Mouse (Mus musculus) adrenal gland, adult 18-20 months (tissue): ENCODE results near the gene Ppp3ca. TPM values are rescaled to one million over a fixed set of nuclear protein-coding genes. Genes with fewer than 3 reads are reported as not detected.

ENCODE experiments used
- DNase-seq, 2 experiments: peaks; one replicate each; pipeline ENCODE4 v3.0.0; 2021 to 2022; ENCODE audit warnings: low spot score in 2 of 2
- total RNA-seq, 2 experiments: library from RNA; stranded (reverse); gene quantifications; 1 replicate in 1 of 2; 2 replicates in 1 of 2; pipeline ENCODE4 v1.2.3; 2021

The Ppp3ca gene
- total RNA-seq, 2 experiments from 2014 or later: 30.4 to 49.0 TPM

- no peak for DNase-seq
Observed at GRCm38 (mm10) chr3:136843811-136844491, 174.0 kb downstream of the Ppp3ca start.

GRCm38 (mm10) chr3:136849035-136849434 is 179.1 kb downstream of the Ppp3ca start:
- no peak for DNase-seq

DNA sequence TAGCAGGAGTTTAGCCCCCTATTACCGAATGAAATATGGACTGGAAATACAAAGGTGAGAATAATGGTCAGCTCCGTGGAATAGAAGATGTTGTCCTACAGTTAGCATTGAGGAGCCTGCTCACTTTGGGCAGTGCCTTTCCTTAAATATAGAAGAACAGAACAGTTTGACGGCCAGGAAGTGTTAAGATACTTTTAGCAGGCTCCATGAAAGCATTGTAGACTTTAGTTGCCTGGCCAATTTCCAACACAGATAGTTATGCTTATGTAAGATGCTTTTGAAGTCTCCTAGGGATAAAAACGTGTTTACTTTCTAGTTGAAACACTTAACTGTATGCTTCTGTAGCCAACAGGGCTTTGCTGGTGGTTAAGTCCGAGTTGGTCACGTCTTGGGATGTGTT is 183.0 kb downstream of the Ppp3ca start:
- DNase-seq: no peak

GRCm38 (mm10) chr3:136853596-136853995 is 183.7 kb downstream of the Ppp3ca start:
- DNase-seq: no peak

DNA sequence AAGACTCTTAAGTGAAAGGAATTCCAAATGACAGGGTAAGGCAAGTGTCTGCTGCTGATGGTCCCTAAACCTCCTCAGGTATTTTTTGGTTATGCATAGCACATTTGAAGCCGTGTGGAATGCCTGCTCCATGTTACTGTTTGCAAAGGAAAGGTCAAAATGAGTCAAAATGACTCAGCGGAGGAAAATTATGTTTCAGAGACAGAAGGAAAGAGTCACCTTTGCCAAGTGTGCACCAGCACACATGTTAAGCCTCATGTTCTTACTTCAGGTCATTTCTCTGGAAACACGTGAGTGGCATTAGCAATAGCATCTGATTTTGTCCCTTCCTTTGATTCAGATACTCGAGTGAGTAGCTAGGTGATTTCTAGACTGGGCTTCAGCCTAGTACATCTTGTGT is 186.1 kb downstream of the Ppp3ca start:
- no peak for DNase-seq

DNA sequence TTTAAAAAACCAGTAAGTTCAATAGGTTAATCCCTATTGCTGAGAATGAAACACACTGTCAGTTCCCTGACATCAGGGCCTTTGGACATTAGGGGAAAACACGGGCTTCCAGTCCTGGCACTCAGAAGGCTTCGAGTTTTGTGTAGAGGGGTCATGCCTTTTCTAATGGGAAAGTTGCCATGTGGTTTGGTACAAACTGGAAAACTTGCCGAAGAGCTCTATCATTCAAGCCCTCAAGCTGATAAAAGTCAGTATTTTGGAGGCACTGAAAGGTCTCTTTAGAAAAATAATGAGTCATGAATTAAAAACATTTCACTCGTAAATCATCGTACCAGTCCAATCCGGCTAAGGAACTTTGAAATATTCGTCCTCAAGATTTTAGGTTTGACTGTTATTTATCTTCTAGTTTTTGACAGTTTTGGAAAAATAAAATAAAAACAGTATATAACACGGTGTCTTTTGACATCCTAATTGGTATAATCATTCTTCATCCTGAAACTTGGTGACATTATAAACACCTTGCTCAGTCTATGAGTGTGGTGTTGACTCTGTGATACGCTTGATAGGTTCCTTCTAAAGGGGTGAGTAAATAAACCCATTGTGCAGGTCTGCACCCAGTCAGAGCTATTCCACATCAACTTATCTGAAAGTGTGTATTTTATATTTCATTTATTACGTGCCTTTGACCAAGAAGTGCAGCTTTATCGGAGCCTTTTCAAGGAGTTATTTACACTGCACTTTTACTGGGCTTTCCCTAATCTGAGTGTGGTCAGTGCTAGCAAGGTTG is 192.3 kb downstream of the Ppp3ca start:
- DNase-seq: no peak

DNA sequence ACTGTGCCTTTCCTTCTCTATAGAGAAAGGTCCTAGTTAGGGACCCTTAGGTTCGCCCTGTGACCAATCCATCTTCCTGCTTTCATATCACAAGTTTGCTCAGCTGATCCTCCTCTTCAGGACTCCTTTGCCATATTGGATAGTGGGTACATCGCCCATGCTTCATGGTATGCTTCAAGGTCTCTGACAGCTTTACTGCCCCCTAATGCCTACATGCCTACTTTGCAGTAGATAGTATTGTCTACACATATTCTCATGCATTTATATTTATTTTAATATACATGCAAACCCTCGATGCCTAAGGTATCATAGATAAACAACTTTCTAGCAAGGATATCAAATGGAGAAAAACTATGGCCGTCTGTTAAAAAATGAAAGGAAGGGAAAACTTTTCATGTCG is 193.2 kb downstream of the Ppp3ca start:
- DNase-seq: no peak

DNA sequence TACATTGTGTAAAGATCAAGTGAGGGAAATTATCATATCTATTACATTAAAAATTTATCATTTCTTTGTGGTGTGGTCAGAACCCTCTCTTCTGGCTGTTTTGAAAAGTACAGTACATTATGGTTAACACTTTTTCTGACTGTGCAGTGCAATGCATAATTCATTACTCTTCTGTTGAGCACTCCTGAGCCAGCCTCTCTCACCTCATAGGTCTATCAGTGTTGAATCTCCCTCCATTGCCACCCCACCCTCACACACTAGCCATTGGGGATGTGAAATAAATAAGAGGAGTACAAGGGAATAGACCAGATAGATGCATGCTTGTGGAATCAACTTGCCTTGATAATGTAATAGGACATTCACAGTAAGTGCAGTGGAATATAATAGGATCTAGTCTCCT is 194.4 kb downstream of the Ppp3ca start:
- DNase-seq: no peak

DNA sequence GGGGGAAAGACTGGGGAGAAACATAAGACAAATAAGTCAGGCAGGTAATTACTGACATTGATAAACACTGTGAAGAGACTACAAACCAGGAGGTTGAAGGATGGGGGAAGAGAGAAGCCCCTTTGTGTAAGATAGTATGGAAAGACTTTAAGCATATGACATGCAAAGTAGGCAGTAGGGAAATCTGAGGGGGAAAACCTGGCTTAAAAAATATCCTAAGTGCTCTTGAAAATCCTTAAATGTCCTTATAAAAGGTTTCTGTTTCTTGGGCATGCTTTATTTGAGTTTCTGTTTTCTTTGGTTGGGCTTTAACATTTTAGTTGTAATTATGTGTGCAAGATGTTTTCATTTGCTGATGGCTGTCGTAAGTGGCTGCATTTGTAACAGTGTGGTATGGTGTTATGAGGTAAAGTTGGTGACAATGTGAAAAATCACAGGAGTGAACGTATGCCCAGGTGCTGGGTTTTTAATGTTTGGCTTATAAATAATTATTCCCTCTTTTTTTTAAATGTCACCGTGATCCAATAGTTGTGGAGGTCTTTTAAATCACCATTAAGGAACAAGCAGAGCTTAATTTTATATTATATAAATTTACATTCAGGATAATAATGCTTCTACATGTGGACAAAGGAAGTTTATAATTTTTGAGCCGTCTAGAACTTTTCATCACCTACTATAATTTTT is 195.4 kb downstream of the Ppp3ca start:
- DNase-seq: no peak

DNA sequence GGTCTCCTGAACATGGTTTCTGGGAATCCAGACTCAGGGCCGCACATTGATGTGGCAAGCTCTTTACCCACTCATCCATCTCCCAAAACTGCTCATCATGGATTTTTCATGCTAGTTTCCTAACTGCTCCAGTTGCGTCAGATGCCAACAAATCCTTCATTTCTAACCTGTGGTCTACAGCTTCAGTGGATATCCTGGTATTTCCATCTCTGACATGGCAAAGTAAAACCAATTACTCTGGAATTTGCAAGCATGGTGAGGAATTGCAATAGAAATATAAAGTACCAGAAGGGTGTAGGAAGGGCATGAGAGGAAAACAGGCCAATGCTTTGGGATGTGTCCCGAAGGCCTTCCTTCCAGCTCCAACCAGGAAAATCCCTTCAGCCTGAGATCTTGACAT is 196.2 kb downstream of the Ppp3ca start:
- DNase-seq: no peak

DNA sequence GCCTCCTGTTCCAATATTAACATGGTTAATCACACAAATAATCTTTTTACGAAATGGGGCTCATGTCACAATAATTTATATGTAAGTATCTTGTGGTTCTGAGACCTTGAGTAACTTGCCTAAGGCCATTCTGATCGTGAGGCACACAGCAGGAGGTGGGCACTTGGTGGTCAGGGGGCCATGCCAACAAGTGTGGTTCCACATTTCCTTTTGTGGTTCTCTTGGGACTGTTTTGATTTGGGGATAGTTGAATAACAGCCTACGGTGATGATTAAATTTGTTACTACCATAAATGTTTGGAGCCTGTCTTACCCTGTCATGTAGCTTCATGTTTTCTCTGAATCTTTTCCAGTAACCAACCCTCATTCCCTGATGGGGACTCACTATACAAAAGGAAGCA is 196.6 kb downstream of the Ppp3ca start:
- DNase-seq: no peak

DNA sequence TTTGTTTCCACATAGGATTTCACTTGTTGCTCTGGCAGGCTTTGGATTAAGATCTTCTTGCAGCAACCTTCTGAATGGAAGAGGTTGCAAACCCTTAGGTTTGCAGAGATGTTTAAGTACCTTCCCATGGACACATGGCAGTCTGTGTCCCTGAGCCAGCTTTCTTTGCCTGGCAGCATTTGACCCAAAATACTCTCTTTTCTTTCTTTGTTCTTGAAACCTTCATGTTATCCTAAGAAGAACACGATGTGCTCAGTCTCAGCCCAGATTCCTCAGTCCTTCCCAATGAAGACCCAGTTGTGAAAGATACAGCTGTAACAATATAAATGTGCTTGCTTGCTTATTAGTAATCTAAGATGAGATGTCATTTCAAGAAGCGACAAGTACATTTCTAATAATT is 197.4 kb downstream of the Ppp3ca start:
- no peak for DNase-seq

- no peak for DNase-seq
Observed at GRCm38 (mm10) chr3:136871772-136872532, 202.0 kb downstream of the Ppp3ca start.

- no peak for DNase-seq
Observed at GRCm38 (mm10) chr3:136872533-136873095, 202.7 kb downstream of the Ppp3ca start.

- DNase-seq: no peak
Observed at GRCm38 (mm10) chr3:136873809-136874449, 204.0 kb downstream of the Ppp3ca start.

- DNase-seq: no peak
Observed at GRCm38 (mm10) chr3:136874566-136874965, 204.6 kb downstream of the Ppp3ca start.

DNA sequence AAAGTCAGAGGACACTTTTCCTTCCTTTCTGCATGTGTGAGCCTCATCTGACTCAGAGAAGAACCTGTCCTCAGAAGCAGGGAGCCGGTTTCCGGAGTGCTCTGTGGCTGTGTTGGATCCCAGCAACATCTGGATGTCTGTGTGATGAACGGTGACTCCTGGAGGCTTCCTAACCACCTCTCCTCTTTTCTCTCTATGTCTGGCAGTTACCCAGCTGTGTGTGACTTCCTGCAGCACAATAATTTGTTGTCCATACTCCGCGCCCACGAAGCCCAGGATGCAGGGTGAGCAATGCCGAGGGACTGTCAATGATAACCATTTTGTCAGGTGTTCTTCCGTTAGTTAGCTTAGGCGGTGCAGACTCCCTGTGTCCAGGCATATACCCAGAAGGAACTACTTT is 217.8 kb downstream of the Ppp3ca start:
- no peak for DNase-seq

DNA sequence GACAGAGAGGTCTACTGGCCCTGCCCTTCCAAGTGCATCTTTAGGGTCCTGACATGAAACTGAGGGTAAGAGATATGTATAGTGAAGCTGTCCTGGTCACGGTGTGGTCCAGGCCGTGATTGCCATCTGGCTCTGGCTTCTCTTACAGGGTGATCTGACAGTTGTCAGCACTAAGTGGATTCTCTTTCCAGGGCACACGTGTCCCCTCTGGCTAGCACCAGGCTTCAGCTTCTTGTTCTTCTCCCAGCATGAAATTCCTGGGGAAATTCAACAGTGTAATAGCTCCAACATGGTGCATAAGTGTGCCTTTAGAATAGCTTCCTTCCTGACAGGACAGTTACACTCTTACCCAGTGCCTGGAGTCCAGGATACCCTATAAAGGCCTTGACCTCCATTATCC is 222.2 kb downstream of the Ppp3ca start:
- DNase-seq: no peak

GRCm38 (mm10) chr3:136893596-136894402 is 223.9 kb downstream of the Ppp3ca start:
- DNase-seq: no peak

GRCm38 (mm10) chr3:136895498-136895897 is 225.6 kb downstream of the Ppp3ca start:
- DNase-seq: peak in 1 of 2 experiments; percentile 28
